Mouse (Mus musculus): Measurements from ENCODE around the gene Gm5114.
"Not testable (repeated sequence)": the region's sequence is repeated elsewhere in the genome, so short reads cannot be mapped to it uniquely, and the experiment has no call there.

Gene Gm5114

DNA sequence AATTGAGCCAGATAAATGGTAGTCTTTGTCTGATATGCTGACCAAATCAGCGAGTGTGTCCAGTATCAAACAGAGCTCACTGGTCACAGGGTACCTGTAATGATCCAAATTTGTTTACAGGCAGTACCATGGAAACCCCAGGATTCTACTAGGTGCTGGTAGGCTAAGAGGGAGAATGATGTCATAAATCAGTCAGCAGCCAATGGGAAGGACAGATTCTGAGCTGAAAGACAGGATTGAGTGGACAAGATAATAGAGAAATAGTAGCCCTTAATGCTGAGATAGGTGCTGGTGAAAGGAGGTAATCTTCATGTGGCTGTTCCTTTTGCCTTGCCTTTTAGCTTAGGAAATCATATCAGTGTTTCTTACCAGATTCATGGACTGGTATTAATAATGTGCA is at the start of gene Gm5114:
Gene Gm5114 (minus strand): TSS at position 101 of the 400 bp plus-strand sequence.
- DNase-seq (ENCODE audit: low read depth, low spot score) = not testable (repeated sequence)

DNA sequence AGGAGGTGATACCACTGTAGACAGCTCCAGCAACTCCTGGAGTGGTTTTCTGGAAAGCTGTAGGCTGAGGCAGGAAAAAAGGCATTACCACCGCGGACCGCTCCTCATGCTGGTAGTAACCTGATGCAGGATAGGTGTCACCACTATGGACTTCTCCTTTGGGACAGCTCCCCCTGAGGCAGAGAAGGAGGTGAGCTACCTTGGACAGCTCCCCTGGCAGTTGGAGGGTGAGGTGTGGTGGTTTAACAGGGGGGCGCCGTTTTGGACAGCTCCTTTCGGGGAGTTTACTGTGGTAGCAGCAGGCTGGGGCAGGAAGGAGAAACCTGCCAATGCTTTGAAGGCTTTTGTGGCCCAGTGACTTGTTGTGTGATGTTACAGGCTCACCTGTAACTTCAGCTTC is 42.8 kb upstream of the Gm5114 start:
- DNase-seq (ENCODE audit: low read depth, low spot score) = no peak

DNA sequence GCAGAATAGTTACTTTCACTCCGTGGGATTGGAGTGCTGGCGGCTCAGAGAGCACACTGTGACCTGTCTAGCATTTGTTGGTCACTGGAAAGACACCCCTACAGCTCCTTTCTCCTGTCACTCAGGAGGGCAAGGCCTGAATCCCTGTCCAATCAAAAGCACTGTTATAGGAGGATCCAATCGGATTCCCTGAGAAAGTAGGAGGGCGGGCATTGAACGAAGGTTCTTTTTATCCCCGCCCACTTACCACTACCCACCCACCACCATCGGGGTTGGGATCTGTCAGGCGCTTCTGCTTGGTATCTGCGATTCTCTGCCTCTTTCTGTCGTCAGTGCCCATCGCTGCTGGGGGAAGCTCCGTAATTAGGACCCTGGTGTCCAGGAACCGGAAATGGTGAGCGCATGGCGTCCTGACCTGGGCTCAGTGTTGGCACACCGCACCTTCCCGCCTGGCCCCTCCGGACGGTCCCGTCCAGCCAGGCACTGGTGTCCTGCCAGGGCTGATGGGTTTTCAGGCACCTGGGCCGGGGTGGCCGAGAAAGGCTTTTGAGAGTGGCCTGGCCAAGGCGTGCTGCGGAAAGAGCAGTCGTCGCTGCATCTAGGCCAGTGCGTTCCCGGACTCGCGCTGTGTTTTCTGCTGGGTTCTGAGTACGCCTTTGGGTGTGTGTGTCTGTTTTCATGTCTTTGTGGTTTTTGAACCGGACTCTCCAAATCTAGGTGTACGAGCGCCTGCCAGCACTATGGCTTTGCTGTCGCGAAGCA is 36.5 kb upstream of the Gm5114 start:
- DNase-seq (ENCODE audit: low read depth, low spot score) = peak; percentile 99

DNA sequence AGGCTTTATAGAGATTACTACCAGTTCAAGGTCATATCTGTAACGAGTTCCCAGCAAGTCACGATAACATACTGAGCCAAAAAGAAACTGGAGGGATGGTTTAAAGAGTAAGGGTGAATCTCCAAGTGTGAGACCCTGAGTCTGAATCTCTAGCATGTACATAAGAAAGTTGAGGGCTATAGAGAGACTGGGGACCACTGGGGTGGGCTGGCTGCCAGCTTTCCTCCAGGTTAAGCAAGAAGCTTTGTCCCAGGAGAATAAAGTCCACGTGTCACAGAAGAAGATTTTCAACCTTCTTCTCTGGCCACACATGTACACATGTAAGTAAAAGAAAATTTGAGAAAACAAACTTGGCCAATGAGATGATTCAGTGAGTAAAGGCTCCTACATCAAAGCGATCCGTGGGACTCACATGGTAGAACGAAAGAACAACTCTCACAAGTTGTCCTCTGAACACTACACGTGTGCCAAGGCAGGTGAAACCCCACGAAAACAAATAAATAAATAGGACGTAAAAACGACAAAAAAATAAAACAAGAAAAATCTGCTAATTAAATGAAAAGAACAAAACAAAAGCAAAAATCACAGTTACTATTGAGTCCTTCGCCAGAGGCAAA is 35.8 kb upstream of the Gm5114 start:
- DNase-seq (ENCODE audit: low read depth, low spot score) = no peak

DNA sequence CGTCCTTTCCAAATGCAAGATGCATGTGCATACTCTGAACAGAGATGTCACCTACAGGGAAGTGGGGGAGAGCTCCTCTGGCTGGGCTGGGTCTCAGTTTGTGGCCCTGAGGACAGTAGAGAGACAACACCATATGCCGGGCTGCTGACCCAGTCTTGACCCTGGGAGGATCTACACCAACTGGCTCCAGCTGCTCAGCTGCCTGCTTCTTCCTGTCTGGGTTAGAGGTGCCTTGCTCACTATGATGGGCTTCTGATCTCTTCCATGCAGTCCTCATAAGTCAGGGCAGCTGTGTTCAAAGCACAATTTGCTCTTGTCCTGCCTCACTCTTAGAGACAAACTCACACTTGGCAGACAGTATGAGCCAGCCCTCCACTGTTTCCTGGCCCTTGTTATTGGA is 28.3 kb upstream of the Gm5114 start:
- no peak for DNase-seq (ENCODE audit: low read depth, low spot score)

DNA sequence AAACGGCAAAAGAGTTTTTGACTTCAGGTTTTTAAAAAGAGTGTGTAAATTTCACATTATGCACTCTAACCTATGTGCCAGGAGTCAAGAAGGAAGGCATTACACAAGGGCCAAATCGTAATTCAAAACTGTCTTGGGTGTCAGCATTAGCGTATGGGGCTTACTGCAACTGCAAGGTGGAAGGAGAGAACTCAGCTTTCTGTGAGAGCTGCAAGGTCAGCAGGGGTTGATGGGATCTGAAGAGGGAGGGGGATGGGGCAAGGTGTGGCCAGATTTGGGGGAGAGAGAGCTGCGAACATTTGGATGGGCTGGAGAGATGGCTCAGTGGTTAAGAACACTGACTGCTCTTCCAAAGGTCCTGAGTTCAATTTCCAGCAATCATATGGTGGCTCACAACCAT is 27.4 kb upstream of the Gm5114 start:
- DNase-seq (ENCODE audit: low read depth, low spot score) = no peak

All from brain, adult 2 months (tissue).